Mouse (Mus musculus) ES-Bruce4 (cell line): ENCODE measurements around the gene Panx3.

ENCODE experiments used
- CTCF ChIP-seq: IDR thresholded peaks from one replicate; pipeline ENCODE4 v1.8.1; 2011; ENCODE audit warnings: low read depth, low read length
- POLR2A ChIP-seq: IDR thresholded peaks from one replicate; pipeline ENCODE4 v1.8.1; 2011; ENCODE audit warnings: low read length; ENCODE audit not compliant: insufficient read depth

DNA sequence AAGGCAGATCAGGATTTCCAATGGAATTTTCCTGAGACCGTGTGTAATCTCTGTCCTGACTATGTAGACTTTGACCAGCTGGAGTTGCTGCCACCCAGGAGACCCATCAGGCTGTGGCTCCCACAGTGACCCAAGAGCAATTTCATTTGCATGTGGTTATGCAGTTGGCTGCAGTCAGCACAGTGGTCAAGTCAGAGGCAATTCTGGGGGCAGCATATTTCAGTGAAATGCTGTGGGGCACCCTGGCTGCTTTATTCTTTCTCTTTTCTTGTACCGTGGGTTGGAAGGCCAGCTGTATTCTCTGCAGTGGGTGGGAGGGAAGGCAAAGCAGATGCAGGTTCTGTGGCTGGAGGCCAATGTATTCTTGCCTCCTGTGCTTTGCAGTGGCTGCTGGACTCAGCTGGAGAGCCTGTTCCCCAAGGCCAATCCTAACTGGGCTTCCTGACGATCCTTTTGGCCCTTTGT, 42.9 kb downstream of the Panx3 start:
- TF ChIP-seq CTCF, result no peak
- no peak for TF ChIP-seq POLR2A
